Mouse (Mus musculus): ENCODE data around the gene Stard7.
"Not testable (repeated sequence)": the region's sequence is repeated elsewhere in the genome, so short reads cannot be mapped to it uniquely, and the experiment has no call there.

Stard7 gene

DNA sequence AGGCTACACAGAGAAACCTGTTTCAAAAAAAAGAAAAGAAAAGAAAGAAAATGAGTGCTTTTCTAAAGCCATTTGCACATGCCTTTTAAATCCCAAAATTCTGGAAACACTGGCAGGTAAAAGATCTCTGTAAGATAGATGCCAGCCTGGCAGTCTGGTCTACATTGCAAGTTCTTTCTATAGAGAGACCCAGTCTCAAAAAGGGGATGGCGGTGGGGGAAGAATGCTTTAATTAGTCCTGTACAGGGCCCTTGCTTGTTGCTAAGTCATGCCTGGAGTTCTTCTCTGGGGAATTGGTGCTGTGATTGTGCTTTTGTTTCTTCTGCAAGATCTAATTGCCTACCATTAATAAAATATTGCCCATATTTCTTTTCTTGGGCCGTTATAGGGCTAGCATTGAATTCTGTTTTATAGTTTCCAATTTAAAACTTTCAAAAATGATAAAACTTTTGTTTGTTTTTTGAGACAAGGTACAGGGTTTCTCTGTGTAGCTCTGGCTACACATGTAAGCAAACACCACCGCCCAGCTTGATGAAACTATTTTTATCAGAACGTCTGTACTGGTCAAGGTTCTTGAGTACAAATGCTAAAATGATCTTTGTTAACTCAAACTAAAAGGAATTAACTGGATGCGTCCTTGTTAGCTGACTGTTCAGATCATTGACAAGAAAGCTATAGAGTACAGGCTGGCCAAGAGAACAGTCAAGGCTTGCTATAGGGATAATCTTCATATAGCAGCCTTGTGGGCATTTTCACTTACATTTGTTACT is 5.7 kb downstream of the Stard7 start:
- no peak for DNase-seq

DNA sequence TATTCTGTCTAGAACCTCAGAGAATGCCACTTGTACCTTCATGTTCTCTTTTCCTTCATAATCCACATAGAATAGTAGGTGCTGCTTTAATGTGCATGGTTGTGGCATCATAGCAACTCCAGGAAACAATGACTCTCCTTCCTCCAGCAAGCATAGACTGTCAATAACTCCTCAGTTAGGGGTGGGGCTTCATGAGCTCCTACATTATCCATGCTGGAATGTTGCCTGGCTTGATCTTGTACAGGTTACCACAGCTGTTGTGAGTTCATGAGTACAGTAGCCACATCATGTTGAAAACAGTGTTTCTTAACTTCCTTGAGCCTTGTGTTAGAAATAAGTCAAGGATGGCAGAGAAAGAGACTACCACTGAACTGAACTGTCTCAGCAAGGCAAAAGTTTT is 8.1 kb downstream of the Stard7 start:
- no peak for DNase-seq

DNA sequence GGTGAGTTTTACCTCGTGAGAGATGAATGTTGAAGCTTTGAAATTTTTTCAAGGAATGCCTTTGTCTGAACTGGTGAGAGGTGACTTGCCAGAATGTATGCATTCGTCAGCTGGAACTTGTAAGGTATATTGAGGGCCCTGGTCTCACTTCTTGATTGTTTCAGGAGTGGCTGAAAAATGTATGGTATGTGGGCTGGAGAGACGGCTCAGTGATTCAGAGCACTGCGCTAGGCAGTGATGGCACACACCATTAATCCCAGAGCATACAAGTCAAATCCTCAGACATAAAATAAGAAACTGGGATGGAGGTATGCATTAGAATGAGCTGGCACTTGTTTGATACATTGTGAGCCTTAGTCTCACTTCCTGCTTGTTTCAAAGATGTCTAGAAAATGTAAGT is 22.2 kb downstream of the Stard7 start:
- DNase-seq = no peak

- DNase-seq = no peak
Observed at GRCm38 (mm10) chr2:127297001-127297805, 27.2 kb downstream of the Stard7 start.

DNA sequence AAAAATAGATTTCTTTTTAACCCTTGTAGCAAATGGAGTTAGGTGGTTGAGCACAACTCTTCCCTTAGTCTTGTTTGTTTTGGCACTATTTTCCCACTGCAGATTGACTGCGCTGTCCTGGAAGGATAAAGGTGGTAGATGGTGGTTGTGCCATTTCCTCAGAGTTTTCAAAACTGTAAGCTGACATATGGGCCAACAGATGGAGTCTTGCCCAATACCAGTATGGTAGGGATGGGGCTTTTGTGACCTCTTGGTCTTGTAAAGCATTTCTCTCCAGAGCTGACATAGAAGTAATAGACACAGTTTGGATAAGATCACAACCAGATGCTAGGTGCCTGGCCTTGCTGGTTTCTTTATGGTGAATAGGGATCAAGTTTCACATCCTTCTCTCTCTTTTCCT is 28.0 kb downstream of the Stard7 start:
- no peak for DNase-seq

DNA sequence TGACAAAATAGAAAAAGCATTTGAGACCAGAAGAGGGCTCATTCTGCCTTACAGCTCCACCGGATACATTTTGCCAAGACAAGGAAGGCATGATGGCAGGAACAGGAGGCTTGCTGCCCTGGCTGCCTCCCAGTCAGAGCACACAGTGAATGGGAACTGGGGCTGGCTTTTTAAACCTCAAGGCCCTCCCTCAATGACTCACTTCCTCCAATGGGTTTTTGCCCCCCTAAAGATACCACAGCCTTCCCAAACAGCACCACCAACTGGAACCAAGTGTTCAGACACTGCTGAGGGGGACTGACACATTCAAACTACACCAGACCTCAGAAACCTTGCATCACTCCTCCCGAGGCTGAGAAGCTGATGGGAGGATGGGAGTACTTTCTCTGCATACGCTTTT is 30.7 kb downstream of the Stard7 start:
- DNase-seq = no peak

GRCm38 (mm10) chr2:127301883-127302282 is 31.9 kb downstream of the Stard7 start:
- DNase-seq = no peak

DNA sequence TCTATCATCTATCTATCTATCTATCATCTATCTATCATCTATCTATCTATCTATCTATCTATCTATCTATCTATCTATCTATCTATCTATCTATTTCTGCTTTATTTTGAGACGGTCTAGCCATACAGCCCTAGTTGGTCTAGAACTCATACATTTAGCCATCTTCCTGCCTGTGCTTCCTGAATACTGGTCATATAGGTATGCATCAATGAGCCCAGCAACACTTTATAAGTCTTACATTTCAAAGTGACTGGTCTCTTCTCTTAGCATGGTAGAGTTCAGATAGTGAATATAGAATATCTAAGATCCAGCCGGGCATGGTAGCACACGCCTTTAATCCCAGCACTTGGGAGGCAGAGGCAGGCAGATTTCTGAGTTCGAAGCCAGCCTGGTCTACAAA is 34.2 kb downstream of the Stard7 start:
- not testable (repeated sequence) for DNase-seq

DNA sequence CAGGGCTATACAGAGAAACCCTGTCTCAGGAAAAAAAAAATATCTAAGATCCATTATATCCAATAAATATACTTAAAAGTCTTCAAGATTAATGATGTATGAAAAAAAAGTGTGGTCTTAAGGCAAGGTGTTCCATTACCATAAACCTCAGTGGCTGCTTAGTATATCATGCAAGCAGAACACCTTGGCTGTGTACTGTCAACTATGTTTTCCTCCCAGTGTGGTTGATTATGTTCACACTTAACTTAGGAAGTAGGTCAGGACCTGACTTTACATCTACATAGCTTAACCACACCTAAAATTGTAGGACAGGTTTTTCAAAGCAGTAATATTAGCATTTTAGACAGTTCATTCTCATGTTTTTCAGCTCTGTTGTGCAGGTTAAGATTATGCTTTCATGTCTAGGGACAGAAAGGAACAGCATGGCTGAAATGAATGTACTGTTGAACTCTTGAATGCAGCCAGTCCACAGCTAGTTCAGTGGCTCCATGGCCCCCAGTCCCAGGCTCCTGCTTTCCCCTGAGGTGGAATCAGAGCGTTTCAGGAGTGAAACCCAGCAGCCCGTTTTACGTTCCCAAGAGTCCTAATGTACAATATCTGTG is 34.7 kb downstream of the Stard7 start:
- no peak for DNase-seq

DNA sequence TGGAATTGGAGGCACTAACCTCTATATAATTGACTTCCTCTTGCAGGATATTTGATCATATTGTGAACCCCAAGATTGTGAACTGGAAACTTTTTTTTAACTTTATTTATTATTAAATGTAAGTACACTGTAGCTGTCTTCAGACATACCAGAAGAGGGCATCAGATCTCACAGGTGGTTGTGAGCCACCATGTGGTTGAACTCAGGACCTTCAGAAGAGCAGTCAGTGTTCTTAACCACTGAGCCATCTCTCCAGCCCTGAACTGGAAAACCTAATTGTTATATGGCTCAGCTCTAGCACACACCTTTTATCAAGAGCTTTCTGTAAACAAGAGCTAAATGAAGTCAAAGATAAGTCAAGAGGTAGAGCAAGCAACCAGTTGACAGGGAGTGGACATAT is 36.1 kb downstream of the Stard7 start:
- no peak for DNase-seq

DNA sequence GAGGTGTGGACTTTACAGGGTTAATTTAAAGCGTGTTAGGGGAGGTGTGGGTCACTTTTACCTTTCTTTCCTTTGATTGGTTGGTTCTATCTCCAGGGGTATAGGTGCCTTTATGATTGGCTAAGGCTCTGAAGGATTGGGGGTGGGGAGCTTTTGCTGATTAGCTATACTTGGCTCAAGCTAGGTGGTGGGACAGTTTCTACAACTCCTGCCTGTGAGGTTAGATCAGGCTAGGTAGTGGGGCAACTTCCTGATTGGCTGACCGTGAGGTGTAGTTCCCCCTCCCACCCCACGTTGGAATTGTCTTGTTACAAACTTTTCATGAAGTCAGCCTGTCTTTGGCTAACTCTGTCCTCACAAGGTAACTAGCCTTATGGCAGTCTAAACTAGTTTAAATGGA is 37.2 kb downstream of the Stard7 start:
- no peak for DNase-seq

- no peak for DNase-seq
Observed at GRCm38 (mm10) chr2:127308660-127309059, 38.6 kb downstream of the Stard7 start.

GRCm38 (mm10) chr2:127310246-127310645 is 40.2 kb downstream of the Stard7 start:
- DNase-seq = no peak

DNA sequence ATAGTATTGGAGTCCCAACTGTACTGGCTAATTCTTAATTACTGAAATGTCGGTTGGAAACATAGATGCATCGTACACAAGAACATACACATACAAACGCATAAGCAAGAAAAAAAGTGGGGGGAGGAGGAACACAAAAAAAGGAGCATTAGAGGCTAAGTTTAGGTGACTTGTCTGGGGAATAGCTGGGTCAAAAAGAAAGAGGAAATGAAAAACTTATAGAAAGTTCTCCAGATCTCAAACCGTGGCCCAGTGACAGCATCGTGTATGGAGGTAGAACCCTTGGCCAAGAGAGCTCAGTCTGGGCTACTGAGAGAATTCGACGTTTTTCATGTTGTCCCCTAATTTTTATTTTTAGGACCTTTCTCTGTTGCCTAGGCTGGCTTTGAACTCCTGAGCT is 40.7 kb downstream of the Stard7 start:
- DNase-seq = no peak

- no peak for DNase-seq
Observed at GRCm38 (mm10) chr2:127311193-127311592, 41.2 kb downstream of the Stard7 start.

DNA sequence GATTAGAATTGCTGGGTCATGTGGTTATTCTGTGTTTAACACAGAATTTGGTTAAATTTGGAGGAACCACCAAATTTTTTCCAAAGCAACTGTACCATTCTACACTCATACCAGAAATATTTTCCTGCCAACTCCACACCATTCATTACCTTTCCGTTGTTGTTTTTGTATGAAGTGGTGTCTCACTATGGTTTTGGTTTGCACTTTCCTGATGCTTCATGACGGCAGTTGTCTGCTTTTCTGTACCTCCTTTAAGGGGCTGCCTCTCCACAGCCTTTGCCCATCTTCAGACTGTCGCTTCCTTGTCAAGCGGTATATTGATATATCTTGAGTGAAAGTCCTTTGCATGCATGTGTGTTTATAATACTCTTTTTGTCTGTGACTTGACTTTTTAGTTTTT is 42.8 kb downstream of the Stard7 start:
- DNase-seq = no peak

GRCm38 (mm10) chr2:127313878-127314277 is 43.9 kb downstream of the Stard7 start:
- DNase-seq = no peak

DNA sequence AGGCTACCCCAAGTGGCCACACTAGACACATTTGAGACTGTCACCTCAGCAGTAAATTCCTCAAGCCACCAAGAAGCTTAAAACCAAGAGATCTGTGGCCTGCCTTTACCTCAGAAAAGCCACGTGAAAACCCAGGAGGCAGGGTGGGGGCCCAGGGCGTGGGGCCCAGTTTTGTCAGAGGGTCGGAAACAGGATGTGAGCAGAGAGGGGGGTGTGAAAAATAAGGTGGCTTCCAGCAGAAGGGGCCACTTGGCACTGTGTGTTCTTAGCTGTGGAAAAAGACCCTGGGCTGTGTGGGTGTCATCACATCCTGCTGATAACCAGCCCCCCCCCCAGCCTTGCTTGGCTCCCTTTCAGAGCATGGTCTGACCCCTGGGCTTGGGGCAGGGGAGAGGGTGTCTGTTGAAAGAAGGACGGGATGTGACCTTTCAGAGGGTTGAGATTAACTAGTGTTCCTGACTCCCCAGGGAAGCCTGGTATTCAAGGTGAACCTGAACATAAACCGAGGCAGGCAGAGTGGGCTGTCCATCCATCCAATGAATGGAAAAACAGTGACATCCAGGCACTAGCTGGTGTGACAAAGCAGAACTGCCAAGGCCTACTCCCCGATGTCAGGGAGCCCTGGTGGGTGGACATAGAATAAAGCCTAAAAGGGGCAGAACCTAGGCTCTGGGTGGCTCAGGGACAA is 44.6 kb downstream of the Stard7 start:
- DNase-seq = no peak

DNA sequence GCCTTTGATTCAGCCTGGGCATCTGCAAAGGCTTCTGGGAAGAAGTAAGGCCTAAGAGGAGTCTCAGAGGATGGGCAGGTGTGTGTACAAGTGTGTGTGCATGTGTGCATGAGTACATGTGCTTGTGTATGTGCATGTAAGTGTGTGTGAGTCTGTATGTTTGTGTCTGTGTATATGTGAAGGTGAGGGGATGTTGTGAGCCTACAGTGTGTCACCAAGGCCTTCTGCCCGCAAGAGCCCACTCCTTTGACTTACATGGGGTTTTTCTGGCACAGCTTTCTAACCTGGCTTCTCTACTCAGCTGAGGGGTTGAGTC is 45.1 kb downstream of the Stard7 start:
- no peak for DNase-seq

DNA sequence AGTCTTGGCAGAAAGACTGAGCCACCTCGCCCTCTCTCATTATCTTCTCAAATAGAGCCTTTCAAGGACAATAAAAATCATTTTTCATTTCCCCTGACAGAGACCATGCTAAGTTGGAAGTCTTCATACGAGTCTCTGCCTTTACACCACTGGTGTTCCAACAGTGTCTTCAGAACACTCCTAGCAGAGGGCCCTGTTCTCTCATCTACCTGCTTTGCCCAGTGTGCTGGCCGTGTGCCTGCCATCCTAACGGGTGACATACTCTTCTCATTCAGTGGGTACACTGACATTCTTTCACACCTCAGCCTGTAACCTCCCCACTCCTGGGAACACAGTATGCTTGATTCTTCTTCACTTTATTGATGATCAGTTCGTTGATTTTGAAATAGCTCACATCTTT is 46.4 kb downstream of the Stard7 start:
- DNase-seq = no peak

- DNase-seq = no peak
Observed at GRCm38 (mm10) chr2:127318136-127318535, 48.1 kb downstream of the Stard7 start.

DNA sequence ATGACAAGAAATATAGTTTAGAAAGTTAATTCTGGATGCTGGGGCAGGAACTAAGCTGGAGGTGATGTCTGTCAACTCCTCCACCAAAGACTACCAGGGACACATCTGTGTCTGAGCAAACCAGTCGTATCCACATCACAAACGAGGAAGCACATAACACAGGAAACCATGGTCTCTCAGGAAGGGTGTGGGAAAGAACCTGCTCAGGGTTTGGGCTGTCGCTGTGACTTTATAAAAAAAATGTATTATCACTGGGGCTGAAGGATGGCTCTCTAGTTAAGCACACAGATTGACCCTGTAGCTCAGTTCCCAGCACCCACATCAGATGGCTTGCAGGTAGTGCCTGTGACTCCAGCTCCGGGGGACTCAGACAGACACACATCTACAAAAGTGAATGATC is 49.1 kb downstream of the Stard7 start:
- no peak for DNase-seq

DNA sequence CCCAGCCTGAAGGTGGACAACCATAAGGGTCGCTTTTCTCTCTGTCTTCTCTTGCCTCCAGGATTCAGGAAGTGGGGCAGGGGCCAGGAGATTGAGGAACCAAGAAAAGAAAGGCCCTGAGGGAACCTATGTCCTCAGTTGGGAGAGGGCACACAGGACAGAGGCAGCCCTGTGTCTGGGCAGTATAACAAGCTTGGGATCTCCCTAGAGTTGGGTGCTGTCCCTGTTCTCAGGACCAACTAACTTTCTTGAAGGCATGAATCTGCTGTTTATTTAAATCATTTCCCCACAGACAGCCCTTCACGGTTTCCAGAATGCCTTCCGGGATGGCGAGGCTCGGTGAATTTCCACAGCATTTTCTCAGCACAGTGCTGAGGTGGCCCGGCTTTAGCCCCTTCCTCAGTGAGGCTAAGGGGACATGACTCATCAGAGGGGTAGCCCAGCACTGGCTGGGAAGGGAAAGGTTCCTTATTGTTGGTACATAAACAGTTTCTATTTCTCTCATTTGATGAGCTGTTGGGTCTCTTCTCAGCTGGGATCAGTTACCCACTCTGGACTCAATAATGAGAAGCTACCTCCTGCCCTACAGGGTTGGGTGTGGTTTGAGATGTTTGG is 52.8 kb downstream of the Stard7 start:
- no peak for DNase-seq
